Mouse (Mus musculus): ENCODE measurements at regions not wholly inside any gene's neighbourhood (a gene's known extent, or its start where the extent isn't known, plus 50 kb on each side); places are given as distances from the start of the nearest gene placed in this dataset.

- no peak for DNase-seq
Measured at GRCm38 (mm10) chr5:69877100-69877499, 285.0 kb upstream of the Gnpda2 start.

- DNase-seq = no peak
Measured at GRCm38 (mm10) chr5:69863027-69863426, 270.9 kb upstream of the Gnpda2 start.

GRCm38 (mm10) chr5:69844809-69845208 is 252.7 kb upstream of the Gnpda2 start:
- no peak for DNase-seq

GRCm38 (mm10) chr5:69837947-69838710 is 246.0 kb upstream of the Gnpda2 start:
- DNase-seq = no peak

- no peak for DNase-seq
Measured at GRCm38 (mm10) chr5:69836356-69836755, 244.2 kb upstream of the Gnpda2 start.

GRCm38 (mm10) chr5:69835162-69835561 is 243.0 kb upstream of the Gnpda2 start:
- DNase-seq = no peak

- no peak for DNase-seq
Measured at GRCm38 (mm10) chr5:69817778-69818177, 225.6 kb upstream of the Gnpda2 start.

- no peak for DNase-seq
Measured at GRCm38 (mm10) chr5:69817035-69817434, 224.9 kb upstream of the Gnpda2 start.

GRCm38 (mm10) chr5:69815356-69815755 is 223.2 kb upstream of the Gnpda2 start:
- DNase-seq = no peak

- no peak for DNase-seq
Measured at GRCm38 (mm10) chr5:69802612-69803011, 210.5 kb upstream of the Gnpda2 start.

- DNase-seq = no peak
Measured at GRCm38 (mm10) chr5:69802101-69802500, 210.0 kb upstream of the Gnpda2 start.

- no peak for DNase-seq
Measured at GRCm38 (mm10) chr5:69795316-69795715, 203.2 kb upstream of the Gnpda2 start.

- no peak for DNase-seq
Measured at GRCm38 (mm10) chr5:69794641-69795040, 202.5 kb upstream of the Gnpda2 start.

- DNase-seq = no peak
Measured at GRCm38 (mm10) chr5:69756769-69757485, 164.8 kb upstream of the Gnpda2 start.

- DNase-seq = peak; percentile 8
Measured at GRCm38 (mm10) chr5:69756360-69756759, 164.2 kb upstream of the Gnpda2 start.

GRCm38 (mm10) chr5:69740511-69740910 is 148.4 kb upstream of the Gnpda2 start:
- DNase-seq = no peak

GRCm38 (mm10) chr5:69721351-69722006 is 129.3 kb upstream of the Gnpda2 start:
- no peak for DNase-seq

- DNase-seq = no peak
Measured at GRCm38 (mm10) chr5:69716087-69716486, 123.9 kb upstream of the Gnpda2 start.

- no peak for DNase-seq
Measured at GRCm38 (mm10) chr5:69707099-69707498, 115.0 kb upstream of the Gnpda2 start.

GRCm38 (mm10) chr5:69705168-69705532 is 113.0 kb upstream of the Gnpda2 start:
- no peak for DNase-seq

- DNase-seq = no peak
Measured at GRCm38 (mm10) chr5:69704261-69705167, 112.4 kb upstream of the Gnpda2 start.

- no peak for DNase-seq
Measured at GRCm38 (mm10) chr5:69678770-69679169, 86.6 kb upstream of the Gnpda2 start.

GRCm38 (mm10) chr5:69678268-69678667 is 86.1 kb upstream of the Gnpda2 start:
- DNase-seq = no peak

All from right cerebral cortex, postnatal 25 days (tissue).